Mouse (Mus musculus) myocyte (in vitro differentiated cells): ENCODE results near the gene Crybb1.

ENCODE experiments used
- CEBPB ChIP-seq: IDR thresholded peaks from 2 replicates; pipeline ENCODE4 v1.6.1; 2011; ENCODE audit warnings: mild to moderate bottlenecking, moderate library complexity; ENCODE audit not compliant: poor library complexity, insufficient read depth, severe bottlenecking
- E2F4 ChIP-seq: IDR thresholded peaks from one replicate; pipeline ENCODE4 v1.6.1; 2011; ENCODE audit warnings: mild to moderate bottlenecking, control low read depth, moderate library complexity; ENCODE audit not compliant: insufficient read depth
- MAX ChIP-seq: IDR thresholded peaks from one replicate; pipeline ENCODE4 v1.6.1; 2011; ENCODE audit warnings: low read depth, mild to moderate bottlenecking, control low read depth
- MYOD1 ChIP-seq, 3 experiments: IDR thresholded peaks; one replicate each; pipeline ENCODE4 v1.6.1; 2011; ENCODE audit warnings: control low read depth in 2 of 3, low read depth in 2 of 3, mild to moderate bottlenecking in 2 of 3, moderate library complexity in 1 of 3; ENCODE audit not compliant: insufficient read length in 2 of 3, control insufficient read depth in 1 of 3
- MYOG ChIP-seq, 3 experiments: IDR thresholded peaks; one replicate each; pipeline ENCODE4 v1.6.1; 2011; ENCODE audit warnings: control low read depth in 2 of 3, low read depth in 2 of 3, mild to moderate bottlenecking in 2 of 3; ENCODE audit not compliant: insufficient read length in 2 of 3, control insufficient read depth in 1 of 3, insufficient read depth in 1 of 3
- POLR2A ChIP-seq: IDR thresholded peaks from one replicate; pipeline ENCODE4 v1.6.1; 2011; ENCODE audit warnings: low read depth, mild to moderate bottlenecking, control low read depth, moderate library complexity; ENCODE audit not compliant: insufficient read length
- POLR2AphosphoS2 ChIP-seq: IDR thresholded peaks from one replicate; pipeline ENCODE4 v1.6.1; 2011; ENCODE audit warnings: low read depth, control low read depth; ENCODE audit not compliant: insufficient read length
- SRF ChIP-seq: IDR thresholded peaks from one replicate; pipeline ENCODE4 v1.6.1; 2011; ENCODE audit warnings: low read depth; ENCODE audit not compliant: control insufficient read depth, insufficient read length
- TCF12 ChIP-seq: IDR thresholded peaks from one replicate; pipeline ENCODE4 v1.6.1; 2011; ENCODE audit warnings: mild to moderate bottlenecking, control low read depth; ENCODE audit not compliant: poor library complexity, insufficient read depth, severe bottlenecking
- TCF3 ChIP-seq: IDR thresholded peaks from one replicate; pipeline ENCODE4 v1.6.1; 2011; ENCODE audit warnings: low read depth, control low read depth; ENCODE audit not compliant: insufficient read length
- USF1 ChIP-seq: IDR thresholded peaks from one replicate; pipeline ENCODE4 v1.6.1; 2011; ENCODE audit warnings: low read depth, mild to moderate bottlenecking, control low read depth, moderate library complexity

DNA sequence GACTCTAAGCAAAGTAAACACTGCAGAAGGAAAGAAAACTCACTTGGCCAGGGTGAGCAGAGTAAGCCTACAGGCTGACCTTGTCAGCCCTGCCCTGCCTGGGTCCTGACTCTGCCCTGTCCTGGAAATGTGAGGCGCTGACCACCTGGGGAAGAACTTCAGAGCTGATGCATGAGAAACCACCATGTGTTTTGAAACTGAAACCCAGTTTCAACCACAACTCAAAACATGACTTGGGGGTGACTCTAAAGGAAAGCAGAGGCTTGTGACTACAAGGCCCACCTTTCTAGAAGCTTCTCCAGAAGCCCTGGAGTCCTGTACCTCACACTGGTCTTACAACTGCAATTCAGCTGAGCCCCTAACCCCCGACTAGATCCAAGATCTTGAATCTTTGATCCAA, 17.3 kb downstream of the Crybb1 start:
- no peak for TF ChIP-seq TCF12
- no peak for TF ChIP-seq POLR2A
- no peak for TF ChIP-seq MAX
- no peak for TF ChIP-seq USF1
- TF ChIP-seq MYOD1 (IDR thresholded peaks at IDR 0.05; ENCODE audit: control insufficient read depth in 1 of 3, insufficient read length in 2 of 3, low read depth in 2 of 3): no peak
- TF ChIP-seq SRF: no peak
- TF ChIP-seq CEBPB: no peak
- TF ChIP-seq E2F4: no peak
- TF ChIP-seq MYOG (IDR thresholded peaks at IDR 0.05; ENCODE audit: control insufficient read depth in 1 of 3, insufficient read depth in 1 of 3, insufficient read length in 2 of 3, low read depth in 2 of 3): no peak
- TF ChIP-seq POLR2AphosphoS2: no peak
- no peak for TF ChIP-seq TCF3
